Mouse (Mus musculus) 416B (cell line): Measurements from ENCODE around the gene C530025M09Rik.

Experiments
- DNase-seq: peaks from one replicate; pipeline ENCODE4 v3.0.0; 2011; ENCODE audit warnings: low read depth

Gene C530025M09Rik

DNA sequence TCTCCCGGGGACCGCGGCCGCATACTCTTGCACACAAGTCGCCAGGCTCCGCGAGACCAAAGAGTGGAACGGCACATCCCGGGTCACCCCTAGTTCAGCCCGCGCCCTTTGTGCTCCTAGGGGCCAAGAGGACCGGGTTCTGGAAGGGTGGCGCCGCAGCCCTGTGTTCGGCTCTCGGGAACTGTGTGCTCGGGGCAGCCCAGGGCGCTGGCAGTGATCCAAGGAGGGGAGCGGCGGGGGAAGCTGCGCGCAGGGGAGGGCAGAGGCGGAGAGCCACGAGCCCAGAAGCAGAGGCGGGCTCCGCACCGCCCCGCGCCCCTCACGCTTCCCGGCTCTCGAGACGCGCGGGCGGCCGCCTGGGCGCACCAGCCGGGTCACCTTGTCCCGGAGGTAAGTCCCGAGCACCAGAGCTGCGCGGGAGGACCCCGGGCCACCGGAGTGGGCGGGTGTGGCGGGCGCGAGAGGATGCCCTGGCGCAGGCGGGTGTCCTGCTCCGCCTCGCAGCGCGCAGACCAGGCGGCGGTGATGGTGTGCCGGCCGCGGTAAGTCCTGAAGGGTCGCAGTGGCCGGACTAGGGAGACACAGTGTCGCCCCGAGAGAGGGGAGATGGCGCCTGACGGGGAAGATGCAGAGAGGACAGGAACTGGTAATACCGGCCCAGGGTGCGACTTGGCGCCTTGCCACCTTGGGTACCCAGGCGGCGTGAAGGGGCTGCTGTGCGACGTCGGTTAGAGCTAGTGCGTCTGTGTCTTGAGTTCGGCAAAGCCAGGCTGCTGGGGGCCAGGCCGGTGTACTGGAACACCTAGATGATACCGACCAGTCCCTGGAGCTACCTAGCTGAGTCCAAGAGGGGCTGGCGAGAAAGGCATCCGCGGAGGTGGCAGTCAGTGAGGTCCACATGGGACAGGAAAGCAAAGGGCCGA is at the start of gene C530025M09Rik:
Gene C530025M09Rik (minus strand): TSS at position 678 of the 923 bp plus-strand sequence.
- no peak for DNase-seq

DNA sequence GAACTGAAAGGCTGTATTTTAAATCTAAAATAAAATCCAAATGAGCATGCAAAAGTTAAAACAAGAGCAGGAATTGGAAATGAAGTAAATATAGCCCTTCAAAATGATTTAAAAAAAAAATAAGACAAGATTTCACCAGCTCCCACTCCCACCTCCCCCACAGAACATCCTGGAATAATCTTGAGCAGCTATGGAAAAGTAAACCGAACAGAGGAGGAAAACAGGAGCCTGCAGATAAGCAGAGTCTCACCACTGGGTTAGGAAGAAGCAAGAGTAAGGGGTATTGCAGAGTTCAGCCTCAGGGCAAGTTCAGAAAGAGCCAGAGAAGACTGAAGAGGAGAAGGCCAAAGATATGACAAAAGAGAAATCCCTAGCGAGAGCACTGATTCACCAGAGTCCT is 46.9 kb upstream of the C530025M09Rik start:
- no peak for DNase-seq

DNA sequence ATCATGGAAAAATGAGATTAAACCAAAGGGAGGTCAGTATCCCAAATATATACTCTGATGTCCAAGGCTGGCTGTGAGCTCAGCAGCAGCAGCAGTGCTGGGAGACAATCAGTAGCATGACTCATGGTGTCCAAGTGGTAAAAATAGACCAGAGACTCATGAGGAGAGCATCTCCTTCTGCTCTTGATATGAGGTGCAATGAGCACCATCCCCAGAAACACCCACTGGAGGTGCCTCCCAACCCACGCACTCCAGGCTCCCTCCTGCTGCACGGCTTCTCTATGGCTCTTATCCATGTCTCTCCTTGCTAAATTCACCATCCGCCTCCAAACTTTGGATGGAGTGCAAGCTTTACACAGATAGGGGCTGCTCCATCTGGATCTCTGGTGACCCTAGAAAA is 42.3 kb upstream of the C530025M09Rik start:
- DNase-seq = no peak

DNA sequence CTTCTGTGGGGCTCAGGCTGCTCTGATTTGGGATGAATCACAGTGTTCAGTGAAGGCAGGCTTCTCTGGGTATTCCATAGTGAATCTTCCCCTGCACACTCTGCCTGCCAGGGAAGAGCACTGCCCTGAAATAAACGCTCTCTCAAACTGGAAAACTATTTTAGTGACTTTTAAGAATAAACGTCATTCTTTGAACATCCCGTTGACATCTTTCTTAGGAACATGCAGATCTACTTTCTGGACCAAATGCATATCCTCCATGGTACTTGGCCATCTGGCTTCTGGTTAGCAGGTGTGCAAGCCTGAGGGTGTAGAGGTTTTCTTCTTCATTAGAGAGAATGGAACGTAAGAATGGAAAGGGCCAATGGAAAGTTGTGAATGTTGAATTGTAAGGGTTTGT is 41.5 kb upstream of the C530025M09Rik start:
- no peak for DNase-seq

DNA sequence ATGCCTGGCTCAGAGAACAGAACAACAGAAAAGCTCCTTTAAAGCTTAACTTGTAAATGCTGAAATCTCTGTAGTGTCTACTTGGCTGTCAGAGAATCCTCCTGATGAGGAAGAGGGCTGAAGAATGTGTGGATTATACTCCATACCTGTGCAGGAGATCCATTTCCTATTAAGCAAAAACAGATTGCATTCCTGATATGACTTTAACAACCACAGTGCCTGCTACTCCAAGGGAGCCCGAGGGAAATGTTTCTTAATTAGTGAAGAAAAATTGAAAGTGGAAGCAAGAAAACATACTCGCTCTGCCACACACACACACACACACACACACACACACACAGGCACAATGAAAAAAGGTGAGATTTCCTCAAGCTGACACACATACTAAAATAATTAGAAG is 39.5 kb upstream of the C530025M09Rik start:
- DNase-seq = no peak

DNA sequence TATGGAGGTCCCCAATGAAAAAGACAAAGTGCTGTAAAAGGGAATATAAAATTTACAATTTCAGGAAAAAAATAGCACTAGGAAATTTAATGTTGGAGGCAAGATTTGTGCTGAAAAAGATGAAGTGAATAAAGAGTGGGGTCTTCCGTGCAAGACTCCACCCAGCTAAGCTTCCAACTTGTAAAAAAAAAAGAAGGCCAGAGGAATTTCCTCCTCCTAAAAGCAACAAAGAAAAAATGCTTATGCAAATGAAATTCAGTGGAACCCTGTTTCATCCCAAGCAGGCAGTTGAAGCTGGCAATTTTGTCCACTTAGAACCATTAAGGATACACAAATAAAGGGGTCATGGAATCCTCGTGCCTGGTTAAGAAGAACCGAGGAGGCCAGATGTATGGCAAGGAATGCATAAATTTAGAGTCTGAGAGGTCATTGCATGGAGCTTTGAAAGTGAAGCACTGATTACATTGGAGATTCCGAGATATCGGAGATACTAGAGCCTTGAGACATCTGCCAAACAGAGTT is 35.0 kb upstream of the C530025M09Rik start:
- no peak for DNase-seq

DNA sequence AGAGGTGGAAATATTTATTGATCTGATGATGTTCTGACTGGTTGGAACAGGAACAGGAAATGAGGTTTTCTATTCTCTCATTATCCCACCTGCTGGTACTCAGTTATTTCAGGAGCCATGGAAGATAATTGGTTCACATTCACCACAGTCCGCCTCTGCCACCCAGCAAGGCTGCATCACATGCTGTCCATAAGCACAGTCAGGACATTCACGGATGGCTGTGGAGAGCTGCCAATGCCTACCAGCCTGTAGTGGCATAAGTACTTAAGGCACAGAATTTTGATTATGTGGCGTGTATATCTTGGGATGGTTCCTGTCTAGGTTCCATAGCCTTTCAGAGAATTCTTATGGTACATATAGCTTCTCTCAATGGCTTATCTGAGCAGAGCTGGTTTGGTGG is 30.0 kb upstream of the C530025M09Rik start:
- DNase-seq = no peak

DNA sequence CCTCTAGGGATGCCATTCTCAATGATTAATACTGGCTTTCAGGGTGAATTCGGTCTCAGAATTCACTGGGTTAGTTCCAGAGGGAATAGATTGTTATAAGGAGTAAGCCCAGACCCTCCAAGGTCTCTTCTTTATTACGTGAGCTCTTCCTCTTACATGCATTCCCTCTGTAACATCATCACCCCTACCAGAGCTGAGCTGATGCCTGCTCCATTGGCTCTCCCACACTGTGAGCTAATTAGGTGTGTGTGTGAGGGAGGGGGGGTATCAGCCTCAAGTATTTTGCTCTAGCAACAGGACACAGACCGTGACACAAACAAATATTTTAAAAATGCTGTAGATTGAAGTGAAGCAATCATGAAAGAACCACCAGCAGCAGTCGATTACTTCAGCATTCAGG is 17.8 kb upstream of the C530025M09Rik start:
- no peak for DNase-seq

DNA sequence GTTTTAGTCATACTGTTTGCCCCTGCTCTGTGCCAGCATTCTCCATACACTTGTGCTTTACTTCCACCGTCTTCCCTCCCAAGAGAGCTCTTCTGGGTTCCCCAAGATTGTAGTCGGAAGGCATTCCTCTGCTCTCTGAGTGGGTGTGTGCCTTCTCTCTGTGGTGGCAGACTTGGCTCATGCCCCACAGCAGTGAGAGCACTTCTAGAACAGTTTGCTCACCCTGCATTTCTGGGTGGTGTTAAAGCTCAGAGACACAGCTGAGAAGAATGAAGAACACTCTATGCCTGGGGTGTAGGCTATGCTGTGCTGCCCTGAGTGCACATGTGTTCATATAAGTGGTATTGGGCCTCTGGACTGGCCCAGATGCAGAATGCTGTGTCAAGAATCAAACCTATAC is 13.6 kb upstream of the C530025M09Rik start:
- no peak for DNase-seq

DNA sequence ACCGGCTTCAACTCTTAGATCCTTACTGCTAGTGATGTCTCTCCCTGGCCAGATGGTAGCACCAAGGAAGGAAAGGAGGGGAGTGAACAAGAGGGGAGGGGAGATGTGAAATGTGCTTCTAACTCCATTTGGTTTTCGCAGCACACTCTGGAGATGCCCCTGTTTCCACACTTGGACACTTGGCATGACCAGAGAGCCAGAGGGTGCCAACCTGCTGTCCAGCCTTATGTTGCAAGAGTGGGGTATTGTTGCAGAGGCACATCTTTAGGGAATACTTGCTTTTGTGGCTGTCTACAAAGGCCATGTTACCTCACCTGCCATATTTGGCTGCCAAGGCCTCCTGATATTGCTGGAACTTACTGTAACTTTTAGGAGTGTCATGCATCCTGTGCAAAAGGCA is 8.7 kb upstream of the C530025M09Rik start:
- DNase-seq = no peak

DNA sequence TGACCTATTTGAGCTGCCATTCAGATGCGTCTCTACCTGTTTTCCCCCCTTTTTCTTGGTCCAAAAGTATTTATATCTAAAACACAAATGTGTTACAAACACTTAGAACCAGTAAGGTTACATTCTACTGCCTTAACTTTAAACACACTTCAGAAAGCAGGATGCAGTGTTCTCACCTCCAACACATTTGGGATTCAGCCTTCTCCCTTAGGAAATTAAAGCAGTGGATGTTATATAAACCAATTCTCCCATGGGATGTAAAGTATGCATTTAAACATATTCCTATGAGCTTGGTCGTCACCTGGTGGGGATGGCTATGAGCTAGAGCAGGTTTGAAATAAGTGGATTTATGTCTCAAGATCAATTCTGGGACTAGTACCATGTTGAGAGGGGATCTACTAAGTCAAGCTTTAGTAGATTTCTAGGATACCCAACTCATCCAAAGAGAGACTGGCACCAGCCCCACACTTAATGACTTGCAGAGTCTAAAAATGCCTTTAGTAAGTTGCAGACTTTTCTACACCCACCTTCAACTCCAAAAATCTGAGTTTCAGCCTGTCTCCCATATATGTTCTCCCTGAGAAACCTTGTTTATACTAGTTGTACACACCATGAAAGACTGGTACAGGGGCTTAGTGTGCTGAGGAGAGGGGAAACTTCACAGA is 5.6 kb upstream of the C530025M09Rik start:
- DNase-seq = no peak

DNA sequence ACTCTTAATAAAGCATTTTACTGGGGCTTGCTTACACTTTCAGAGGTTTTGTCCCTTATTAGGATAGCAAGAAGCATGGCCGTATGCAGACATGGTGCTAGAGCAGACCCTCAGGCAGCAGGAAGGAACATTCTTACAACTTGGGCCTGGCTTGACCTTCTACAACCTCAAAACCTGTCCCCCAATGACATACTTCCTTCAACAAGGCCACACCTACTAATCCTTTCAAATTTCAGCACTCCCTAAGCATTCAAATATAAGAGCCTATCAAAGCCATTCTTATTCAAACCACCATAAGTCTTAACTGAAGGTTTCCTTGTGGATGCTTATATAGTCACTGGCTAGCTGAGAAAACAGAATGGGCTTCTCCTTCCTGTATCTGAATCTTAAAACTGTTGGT is 4.1 kb upstream of the C530025M09Rik start:
- DNase-seq = no peak

DNA sequence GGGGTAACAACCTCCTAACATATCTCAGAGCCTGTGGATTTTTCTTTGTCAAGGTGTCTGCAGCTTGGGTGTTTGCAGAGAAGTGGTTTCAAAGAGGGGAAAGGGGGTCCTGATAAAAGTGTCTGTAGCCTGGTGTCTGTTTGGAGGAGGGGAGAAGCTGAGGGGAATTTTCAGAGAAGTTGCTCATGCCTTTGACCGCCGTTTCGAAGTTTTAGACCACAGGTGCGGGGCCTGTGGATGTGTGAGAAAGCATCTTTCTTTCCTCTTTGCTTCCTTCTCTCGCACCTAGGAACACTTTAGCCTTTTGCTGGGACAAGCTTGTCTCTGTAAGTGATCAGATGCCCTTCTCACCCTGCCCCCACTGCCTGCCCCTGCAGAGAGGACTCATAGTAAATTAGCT is 1.3 kb upstream of the C530025M09Rik start:
- DNase-seq = no peak

DNA sequence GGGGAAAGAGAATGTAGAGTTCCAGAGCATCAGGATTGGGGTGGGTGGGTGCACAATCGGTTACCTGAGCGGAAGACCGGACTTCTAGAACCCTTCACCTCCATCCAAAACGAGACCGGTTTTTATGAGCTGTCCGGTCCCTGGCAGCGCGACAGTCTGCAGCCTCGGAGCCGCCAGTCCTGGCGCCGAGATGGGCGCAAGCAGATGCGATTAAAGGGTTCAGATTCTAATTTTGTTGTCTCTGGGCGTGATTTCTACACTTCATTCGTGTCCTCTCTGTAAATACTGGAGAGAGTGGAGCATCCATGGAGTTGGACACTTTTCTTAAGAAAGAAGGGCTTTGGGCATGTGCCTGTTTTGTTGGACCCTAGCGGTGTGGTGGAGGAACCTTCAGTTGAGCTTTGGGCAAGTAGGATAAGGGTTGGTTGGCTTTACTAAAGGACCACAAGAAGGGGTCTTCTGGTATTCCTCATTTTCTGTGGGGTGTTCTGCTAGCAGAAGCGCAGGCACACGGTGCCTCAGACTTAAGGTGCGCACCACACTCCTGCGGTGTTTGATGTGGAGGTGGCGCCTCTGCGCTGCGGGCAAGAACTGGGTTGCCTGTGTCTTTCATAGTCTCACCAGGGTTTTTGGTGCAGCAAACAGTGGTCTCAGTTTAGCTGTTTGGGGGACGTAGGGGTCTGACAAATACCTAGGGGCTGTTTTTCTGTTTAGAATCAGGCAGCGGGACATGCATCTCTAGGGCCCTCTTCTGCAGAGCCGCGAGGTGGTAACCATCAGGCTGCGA is 639 bp upstream of the C530025M09Rik start:
- DNase-seq = no peak

DNA sequence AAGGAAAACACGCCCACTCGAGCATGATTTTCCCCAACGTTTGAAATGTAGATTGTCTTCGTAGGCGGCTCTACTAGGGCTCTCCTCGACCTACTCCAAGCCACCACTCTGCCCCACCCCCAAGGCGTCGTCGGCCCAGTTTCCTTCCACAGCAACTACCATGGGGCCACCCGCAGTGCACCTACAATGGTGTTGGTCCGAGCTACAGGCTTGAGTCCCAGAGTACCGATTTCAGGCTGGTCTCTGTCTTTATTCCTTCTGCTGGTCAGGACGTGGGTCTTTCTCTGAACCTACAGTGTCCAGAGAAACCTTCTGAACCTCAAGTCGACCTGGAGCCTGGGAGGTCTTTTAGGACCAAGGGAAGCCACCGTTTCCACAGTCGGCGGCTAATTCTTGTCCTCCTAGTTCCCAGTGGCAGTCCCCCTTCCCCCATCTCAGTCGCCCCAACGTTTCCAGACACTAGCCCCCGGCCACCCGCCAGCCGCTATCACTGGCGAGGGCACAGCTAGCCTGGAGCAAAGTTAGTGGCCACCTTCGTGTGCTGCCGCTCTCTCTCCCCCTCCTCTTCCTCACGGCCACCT is 968 bp downstream of the C530025M09Rik start:
- no peak for DNase-seq

DNA sequence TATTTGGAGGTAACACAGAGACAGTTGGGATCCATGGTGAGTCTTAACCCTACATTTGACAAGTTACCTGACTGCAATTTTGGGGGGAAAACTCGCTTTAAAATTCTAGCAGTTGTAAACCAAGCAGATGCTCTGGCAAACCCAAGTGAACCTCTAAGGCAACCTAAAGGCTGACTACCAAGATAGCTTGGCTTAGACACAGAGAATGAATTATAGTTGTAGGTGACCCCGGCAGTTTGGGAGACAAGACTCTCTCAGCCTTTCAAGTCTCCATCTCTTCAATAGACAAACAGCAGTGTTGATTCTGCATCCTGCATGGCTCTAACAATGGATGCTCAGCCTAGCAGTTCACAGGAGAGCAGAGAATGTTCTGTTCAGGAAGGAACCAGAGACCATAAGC is 2.1 kb downstream of the C530025M09Rik start, which contains the start of gene Syndig1:
Gene Syndig1 (plus strand): TSS at position 301 of the 400 bp plus-strand sequence.
- no peak for DNase-seq

DNA sequence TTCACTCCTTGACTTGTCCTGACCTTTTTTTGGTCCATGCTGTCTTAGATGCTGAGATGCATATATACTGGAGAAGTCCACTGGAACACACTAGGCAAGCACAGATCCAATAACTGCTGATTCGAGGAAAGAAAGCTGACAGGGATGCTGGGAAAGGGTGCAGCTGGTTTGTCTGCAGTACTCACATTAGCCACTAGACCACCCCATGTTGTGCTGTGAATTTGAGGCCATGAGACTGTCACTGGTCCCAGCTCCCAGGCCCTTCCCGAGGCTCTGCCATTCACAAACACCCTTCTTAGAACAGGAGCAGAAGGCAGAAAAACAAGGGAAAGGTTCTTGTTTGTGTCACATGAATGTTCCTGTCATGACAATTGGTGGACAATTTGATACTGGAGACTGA is 10.8 kb downstream of the C530025M09Rik start:
- DNase-seq = no peak

DNA sequence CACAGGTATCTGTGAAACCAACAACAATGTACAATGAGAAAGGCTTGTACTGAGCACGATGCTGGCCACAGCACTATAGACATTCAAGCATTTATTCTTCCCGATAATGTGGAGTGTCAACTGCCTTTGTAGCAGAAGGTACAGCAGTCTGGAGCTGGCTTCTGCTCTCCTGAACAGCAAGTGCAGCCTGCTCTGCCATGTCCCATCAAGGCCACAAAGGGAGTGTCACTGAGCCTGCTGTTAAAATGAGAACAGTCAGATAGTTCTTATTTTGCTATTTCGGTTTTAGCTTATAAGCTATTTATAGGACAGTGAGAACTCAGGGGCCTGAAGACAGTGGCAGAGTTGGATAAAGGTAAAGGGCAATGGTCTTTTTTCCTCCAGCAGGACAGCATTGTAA is 11.3 kb downstream of the C530025M09Rik start:
- no peak for DNase-seq

DNA sequence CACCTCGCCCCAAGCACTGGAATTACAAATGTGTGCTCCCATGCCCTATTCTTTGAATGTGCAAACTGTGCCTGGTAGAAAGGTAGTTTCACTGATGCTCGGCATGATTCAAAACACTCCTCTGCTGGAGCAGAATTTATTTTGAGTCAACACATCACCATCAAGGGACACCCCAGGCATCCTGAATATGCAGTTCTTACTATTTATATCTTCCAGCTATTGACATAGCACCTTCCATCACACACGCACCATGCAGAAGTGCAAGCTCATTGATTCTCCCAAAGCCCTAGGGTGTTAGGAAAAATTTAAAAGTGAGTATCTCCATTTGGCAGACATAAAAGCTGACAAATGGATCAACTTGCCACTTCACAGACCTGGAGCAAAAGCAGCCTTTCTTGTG is 12.6 kb downstream of the C530025M09Rik start:
- DNase-seq = no peak

DNA sequence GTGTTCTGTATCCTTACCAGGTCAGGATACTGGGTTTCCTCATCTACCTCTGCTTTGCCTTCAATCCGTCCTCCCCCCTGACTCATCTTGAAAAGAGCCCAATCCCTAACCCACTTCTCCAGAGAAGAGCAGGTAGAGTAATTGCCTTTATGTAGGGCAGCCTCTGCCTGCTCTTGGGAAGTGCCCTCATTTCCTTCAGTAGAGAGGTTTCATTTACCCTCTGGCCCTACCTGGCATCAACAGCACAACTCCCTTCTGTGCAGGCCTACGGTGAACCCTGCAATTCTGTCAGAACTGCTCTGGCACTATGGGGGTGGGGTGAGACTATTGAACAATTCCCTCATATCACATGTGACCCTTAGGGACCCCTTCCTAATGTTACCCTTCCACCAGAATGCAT is 18.1 kb downstream of the C530025M09Rik start:
- no peak for DNase-seq

DNA sequence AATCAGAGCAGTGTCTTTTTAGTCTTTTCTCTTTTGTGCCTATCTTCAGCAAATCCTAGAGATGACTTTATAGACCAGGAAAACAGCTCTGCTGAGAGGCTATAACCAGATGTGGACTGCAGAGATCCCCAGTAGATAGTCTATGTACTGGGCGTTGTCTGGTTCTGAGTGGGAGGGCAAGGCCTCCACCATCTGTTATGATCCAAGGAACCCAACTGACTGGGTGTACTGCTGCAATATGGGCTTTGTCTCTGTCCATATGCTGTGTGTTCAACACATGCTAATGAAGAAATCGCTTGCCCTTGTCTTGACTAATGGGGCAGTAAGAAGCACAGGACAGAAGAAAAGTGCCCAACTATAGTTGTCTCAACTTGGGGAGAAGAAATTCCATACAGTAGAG is 25.8 kb downstream of the C530025M09Rik start:
- DNase-seq = no peak

DNA sequence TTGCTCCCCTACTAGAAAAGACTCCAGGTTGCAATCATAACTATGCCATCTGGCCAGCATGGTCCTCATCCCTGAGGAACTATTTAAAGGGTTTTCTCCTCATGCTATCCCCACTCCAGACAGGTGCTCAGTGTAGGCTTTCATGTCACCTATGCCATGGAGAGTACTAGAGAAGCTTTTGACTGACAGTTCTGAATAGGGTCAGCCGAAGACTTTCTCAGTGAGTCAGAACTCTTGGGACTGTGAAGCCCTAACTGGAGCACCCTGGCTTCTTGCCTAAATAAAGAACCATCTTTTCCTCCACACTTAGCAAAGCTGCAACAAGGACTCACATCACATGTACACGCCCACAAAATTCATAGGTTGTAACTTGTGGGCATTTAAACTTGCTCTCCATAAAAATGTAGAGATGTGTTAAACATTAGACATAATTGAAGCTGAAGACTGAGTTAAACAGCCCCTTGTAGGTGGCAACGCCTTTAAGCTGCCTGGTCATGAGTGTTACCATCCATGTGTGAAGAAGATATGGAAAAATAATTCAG is 26.3 kb downstream of the C530025M09Rik start:
- DNase-seq = no peak
